Mouse (Mus musculus) ES-Bruce4 (cell line): ENCODE data around the gene Sv2c. TPM values are rescaled to one million over a fixed set of nuclear protein-coding genes. Genes with fewer than 3 reads are reported as not detected.

ENCODE experiments used
- H3K27ac ChIP-seq: 2 replicates; pipeline ENCODE4 v1.5.1; 2012; ENCODE audit warnings: low read length, inconsistent platforms; ENCODE audit not compliant: insufficient read depth
- H3K27me3 ChIP-seq: 2 replicates; pipeline ENCODE4 v1.6.1; 2012; ENCODE audit warnings: mild to moderate bottlenecking, low read length, inconsistent platforms; ENCODE audit not compliant: control insufficient read depth, poor library complexity, insufficient read depth, severe bottlenecking
- H3K36me3 ChIP-seq: 2 replicates; pipeline ENCODE4 v1.6.1; 2012; ENCODE audit warnings: inconsistent platforms, mild to moderate bottlenecking, low read length, moderate library complexity; ENCODE audit not compliant: control insufficient read depth, poor library complexity, insufficient read depth, severe bottlenecking
- H3K4me1 ChIP-seq: one replicate; pipeline ENCODE4 v1.8.1; 2011; ENCODE audit warnings: low read length; ENCODE audit not compliant: control insufficient read depth, insufficient read depth
- H3K4me3 ChIP-seq: 2 replicates; pipeline ENCODE4 v1.5.1; 2011; ENCODE audit warnings: low read depth, mild to moderate bottlenecking, low read length
- H3K9ac ChIP-seq: 2 replicates; pipeline ENCODE4 v1.6.1; 2012; ENCODE audit warnings: low read depth, mild to moderate bottlenecking, inconsistent platforms; ENCODE audit not compliant: poor library complexity, severe bottlenecking
- H3K9me3 ChIP-seq: replicated peaks from 2 replicates; pipeline ENCODE4 v1.6.1; 2012; ENCODE audit warnings: mild to moderate bottlenecking, low read length, inconsistent platforms; ENCODE audit not compliant: control insufficient read depth, poor library complexity, insufficient read depth, severe bottlenecking
- CTCF ChIP-seq: IDR thresholded peaks from one replicate; pipeline ENCODE4 v1.8.1; 2011; ENCODE audit warnings: low read depth, low read length
- EP300 ChIP-seq: IDR thresholded peaks from 2 replicates; pipeline ENCODE4 v1.6.1; 2011; ENCODE audit warnings: low read depth, low read length; ENCODE audit not compliant: insufficient read depth
- POLR2A ChIP-seq: IDR thresholded peaks from one replicate; pipeline ENCODE4 v1.8.1; 2011; ENCODE audit warnings: low read length; ENCODE audit not compliant: insufficient read depth
- polyA plus RNA-seq: library from polyadenylated mRNA; stranded (reverse); fragments of >200 nt; gene quantifications from 2 replicates; pipeline ENCODE4 v1.2.4, GENCODE M21; 2011; ENCODE audit warnings: low read depth; ENCODE audit not compliant: missing spikeins, insufficient read depth, insufficient read length

Gene Sv2c
- polyA plus RNA-seq, 1 experiment = 0.19 TPM

DNA sequence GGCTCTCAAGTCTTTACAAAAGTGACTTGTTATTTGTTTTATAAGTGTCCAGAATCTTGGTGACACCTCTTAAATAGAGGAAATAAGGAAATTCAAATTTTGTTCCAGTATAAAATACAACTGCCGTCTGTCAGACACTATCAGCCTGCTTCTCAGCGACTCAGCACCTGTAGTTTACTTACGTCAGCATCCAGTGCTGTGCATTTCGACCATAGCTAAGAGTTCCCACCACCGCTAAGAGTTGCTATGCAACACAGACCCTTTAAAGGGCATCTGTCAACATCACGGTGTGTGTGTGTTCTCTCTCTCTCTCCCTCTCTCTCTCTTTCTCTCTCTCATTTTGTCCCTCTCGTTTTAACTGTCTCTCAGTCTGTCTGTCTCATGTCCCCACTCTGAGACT lies 170.5 kb downstream of the Sv2c start:
- H3K27ac ChIP-seq = no peak overlapping the region
- no peaks in the 10 kb centered on the region for H3K9me3 ChIP-seq
- H3K4me1 ChIP-seq = no peaks in the 10 kb centered on the region
- no peak overlapping the region for H3K9ac ChIP-seq
- no peaks in the 10 kb centered on the region for H3K27me3 ChIP-seq
- no peaks in the 10 kb centered on the region for H3K36me3 ChIP-seq
- H3K4me3 ChIP-seq = no peak overlapping the region
- TF ChIP-seq CTCF (no peak), POLR2A (no peak), EP300 (no peak)

DNA sequence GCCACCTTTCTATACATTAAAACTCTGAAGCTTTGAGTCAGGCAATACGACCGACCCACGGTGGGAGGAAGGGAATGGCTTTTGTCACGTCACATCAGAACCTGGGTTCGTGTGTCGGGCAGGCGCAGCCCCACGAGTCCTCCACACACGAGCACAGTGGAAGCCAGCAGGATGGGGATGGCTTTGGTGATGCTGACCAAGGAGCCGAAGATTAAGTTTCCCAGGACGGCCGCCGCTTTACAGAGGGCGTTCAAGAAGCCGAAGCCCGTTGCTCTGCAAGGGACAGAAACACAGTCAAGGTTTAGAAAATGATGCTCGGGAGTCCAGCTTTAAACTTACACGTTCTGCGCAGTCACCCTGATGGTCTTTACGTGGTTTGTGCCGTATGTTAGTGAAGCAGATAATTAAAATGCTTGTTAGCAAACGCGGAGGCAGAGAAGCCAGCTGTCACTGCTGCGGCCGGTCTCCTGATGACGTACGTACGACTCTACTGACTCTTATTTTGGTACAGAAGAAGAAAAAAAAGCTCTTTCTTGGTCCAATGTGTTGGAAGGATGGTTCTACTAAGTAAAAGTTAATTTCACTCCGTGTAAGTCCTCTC lies 171.1 kb downstream of the Sv2c start:
- Histone ChIP-seq H3K27ac (no peak overlapping the region), H3K9me3 (no peaks in the 10 kb centered on the region), H3K9ac (no peak overlapping the region), H3K4me3 (no peak overlapping the region), H3K27me3 (no peaks in the 10 kb centered on the region), H3K4me1 (no peaks in the 10 kb centered on the region), H3K36me3 (no peaks in the 10 kb centered on the region)
- TF ChIP-seq CTCF (no peak), POLR2A (no peak), EP300 (no peak)

DNA sequence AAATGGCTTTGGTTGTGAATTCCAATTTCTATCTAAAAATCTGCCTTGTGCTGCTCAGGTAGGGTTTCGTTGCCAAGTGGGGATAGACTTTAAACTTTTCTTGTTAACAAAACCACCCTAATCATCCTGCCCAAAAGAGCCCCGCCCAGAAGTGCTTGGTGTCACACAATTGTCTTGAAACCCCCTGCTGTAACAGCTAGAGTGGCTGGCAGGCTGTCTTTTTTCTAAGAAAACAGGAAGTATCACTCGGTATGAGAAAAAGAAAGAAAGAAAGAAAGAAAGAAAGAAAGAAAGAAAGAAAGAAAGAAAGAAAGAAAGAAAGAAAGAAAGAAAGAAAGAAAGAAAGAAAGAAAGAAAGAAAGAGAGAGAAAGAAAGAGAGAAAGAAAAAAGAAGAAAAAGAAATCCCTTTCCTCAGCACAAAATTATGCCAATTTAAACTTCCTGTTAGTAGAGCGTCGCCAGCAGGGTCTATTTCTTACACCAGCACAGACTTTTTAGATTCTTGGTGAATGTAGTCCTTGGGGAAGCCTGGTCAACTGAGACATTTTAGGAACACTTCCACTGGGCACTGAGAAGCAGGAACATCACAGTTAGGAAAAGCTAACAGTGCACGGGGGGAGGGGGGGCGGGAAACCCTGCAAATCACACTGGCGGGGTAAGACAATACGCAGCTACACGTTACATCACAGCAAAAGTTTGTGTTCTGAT lies 171.7 kb downstream of the Sv2c start:
- Histone ChIP-seq H3K4me3 (no peak overlapping the region), H3K27ac (no peak overlapping the region), H3K27me3 (no peaks in the 10 kb centered on the region), H3K4me1 (no peaks in the 10 kb centered on the region), H3K36me3 (no peaks in the 10 kb centered on the region), H3K9ac (no peak overlapping the region), H3K9me3 (no peaks in the 10 kb centered on the region)
- TF ChIP-seq CTCF = no peak
- no peak for TF ChIP-seq POLR2A
- no peak for TF ChIP-seq EP300

DNA sequence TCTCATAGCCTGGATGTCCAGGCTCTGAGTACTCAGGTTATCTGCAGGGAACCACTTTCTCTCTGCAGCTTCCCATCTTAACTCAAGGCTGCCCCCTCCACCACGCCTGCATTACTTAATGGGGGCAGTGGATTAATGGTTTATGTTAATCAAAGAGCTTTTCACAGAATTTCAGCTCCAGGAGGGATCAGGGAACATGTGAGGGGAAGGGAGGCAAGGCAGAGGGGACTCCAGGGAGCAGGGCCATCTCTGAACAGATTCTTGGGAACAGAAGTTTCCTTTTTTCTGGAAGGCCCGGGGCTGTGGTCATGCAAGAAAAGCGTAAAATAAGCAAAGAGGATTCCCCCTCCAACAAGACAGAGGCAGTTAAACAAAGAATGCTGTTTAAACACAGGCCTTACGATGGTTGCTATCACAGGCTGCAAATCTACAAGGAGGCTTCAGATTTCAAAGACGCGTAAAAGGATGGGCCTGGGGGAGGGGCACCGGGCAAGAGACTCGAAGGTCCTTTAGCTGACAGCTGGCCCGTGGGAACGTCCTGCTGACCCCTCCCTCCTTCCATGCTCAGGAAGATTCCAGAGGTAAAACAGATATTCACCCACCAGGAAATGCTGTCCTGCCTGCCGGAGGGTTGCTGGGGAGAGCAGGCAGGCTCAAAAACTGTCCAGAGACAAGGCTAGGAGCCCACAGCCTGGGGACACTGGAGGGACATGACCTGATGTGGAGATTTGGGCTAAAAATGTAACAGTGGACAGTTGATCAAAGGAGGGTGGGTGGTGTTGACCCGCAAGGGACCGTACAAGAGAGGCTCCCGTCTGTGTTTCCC lies 172.5 kb downstream of the Sv2c start:
- Histone ChIP-seq H3K9me3 (no peaks in the 10 kb centered on the region), H3K27ac (no peak overlapping the region), H3K27me3 (no peaks in the 10 kb centered on the region), H3K9ac (no peak overlapping the region), H3K4me3 (no peak overlapping the region), H3K4me1 (no peaks in the 10 kb centered on the region), H3K36me3 (no peaks in the 10 kb centered on the region)
- TF ChIP-seq POLR2A (no peak), CTCF (no peak), EP300 (no peak)

DNA sequence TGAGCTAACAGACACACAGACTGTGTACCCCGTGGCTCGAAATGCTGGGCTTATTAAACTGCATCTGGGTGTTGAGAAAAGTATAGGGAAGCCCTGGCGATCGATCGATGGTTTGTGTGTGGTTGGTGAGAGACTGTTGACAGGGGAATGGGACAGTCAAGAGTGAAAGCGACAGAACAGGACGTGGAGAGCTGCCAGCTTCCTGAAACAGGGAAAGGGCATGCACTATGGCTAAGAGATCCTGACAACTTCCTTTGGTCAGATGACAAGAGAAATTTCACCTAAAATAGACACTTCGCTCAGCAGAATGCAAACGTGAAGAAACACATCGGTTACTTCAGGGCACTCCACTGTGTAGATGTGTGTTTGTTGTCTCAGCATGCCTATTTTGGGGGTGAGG lies 175.2 kb downstream of the Sv2c start:
- no peak overlapping the region for H3K4me3 ChIP-seq
- TF ChIP-seq CTCF = no peak
- TF ChIP-seq EP300 = no peak
- no peak for TF ChIP-seq POLR2A
- H3K27me3 ChIP-seq = no peaks in the 10 kb centered on the region

More for the DNA sequence above, 175.2 kb downstream of the Sv2c start:
- Histone ChIP-seq H3K36me3 (no peaks in the 10 kb centered on the region), H3K9ac (no peak overlapping the region), H3K27ac (no peak overlapping the region), H3K9me3 (no peaks in the 10 kb centered on the region), H3K4me1 (no peaks in the 10 kb centered on the region)
